Mouse (Mus musculus) ES-CJ7 (cell line): ENCODE results near the gene Cdk2ap1.
"Not testable (repeated sequence)": the region's sequence is repeated elsewhere in the genome, so short reads cannot be mapped to it uniquely, and the experiment has no call there.

Experiments used
- DNase-seq: peaks from one replicate; pipeline ENCODE4 v3.0.0; 2011; ENCODE audit warnings: low read depth, low spot score

Cdk2ap1 gene

GRCm38 (mm10) chr5:124351604-124352003 is 11.3 kb downstream of the Cdk2ap1 start:
- no peak for DNase-seq

GRCm38 (mm10) chr5:124351111-124351560 is 11.7 kb downstream of the Cdk2ap1 start:
- DNase-seq: no peak

GRCm38 (mm10) chr5:124350350-124350749 is 12.5 kb downstream of the Cdk2ap1 start:
- DNase-seq: no peak

- no peak for DNase-seq
Observed at GRCm38 (mm10) chr5:124349196-124349595, 13.7 kb downstream of the Cdk2ap1 start.

GRCm38 (mm10) chr5:124342897-124343296 is 20.0 kb downstream of the Cdk2ap1 start:
- DNase-seq: no peak

GRCm38 (mm10) chr5:124341753-124342339 is 21.0 kb downstream of the Cdk2ap1 start:
- not testable (repeated sequence) for DNase-seq

GRCm38 (mm10) chr5:124338791-124339190 is 24.1 kb downstream of the Cdk2ap1 start:
- no peak for DNase-seq

GRCm38 (mm10) chr5:124337909-124338308 is 25.0 kb downstream of the Cdk2ap1 start:
- DNase-seq: no peak

GRCm38 (mm10) chr5:124337103-124337502 is 25.8 kb downstream of the Cdk2ap1 start:
- DNase-seq: no peak

- no peak for DNase-seq
Observed at GRCm38 (mm10) chr5:124334392-124334791, 28.5 kb downstream of the Cdk2ap1 start.

GRCm38 (mm10) chr5:124330086-124330485 is 32.8 kb downstream of the Cdk2ap1 start:
- no peak for DNase-seq

- peak; percentile 100 for DNase-seq
Observed at GRCm38 (mm10) chr5:124327510-124328364, 35.1 kb downstream of the Cdk2ap1 start, which contains the start of the genes Mphosph9 and 2810006K23Rik. Gene Mphosph9 (minus strand): TSS chr5:124327972. Gene 2810006K23Rik (plus strand): TSS chr5:124328089.

- DNase-seq: no peak
Observed at GRCm38 (mm10) chr5:124326829-124327228, 36.1 kb downstream of the Cdk2ap1 start.

GRCm38 (mm10) chr5:124317648-124318047 is 45.2 kb downstream of the Cdk2ap1 start:
- DNase-seq: no peak

GRCm38 (mm10) chr5:124315941-124316340 is 46.9 kb downstream of the Cdk2ap1 start:
- no peak for DNase-seq

GRCm38 (mm10) chr5:124315498-124315897 is 47.4 kb downstream of the Cdk2ap1 start:
- DNase-seq: no peak

- DNase-seq: no peak
Observed at GRCm38 (mm10) chr5:124310091-124310490, 52.8 kb downstream of the Cdk2ap1 start.

GRCm38 (mm10) chr5:124309155-124309554 is 53.7 kb downstream of the Cdk2ap1 start:
- DNase-seq: no peak

GRCm38 (mm10) chr5:124302853-124303252 is 60.0 kb downstream of the Cdk2ap1 start:
- DNase-seq: not testable (repeated sequence)

GRCm38 (mm10) chr5:124300132-124300531 is 62.8 kb downstream of the Cdk2ap1 start:
- peak; percentile 28 for DNase-seq

- peak; percentile 44 for DNase-seq
Observed at GRCm38 (mm10) chr5:124299307-124299706, 63.6 kb downstream of the Cdk2ap1 start.

- DNase-seq: no peak
Observed at GRCm38 (mm10) chr5:124296475-124296874, 66.4 kb downstream of the Cdk2ap1 start.
